Mouse (Mus musculus): Measurements from ENCODE around the gene Taf3. TPM values are rescaled to one million over a fixed set of nuclear protein-coding genes. Genes with fewer than 3 reads are reported as not detected.

The Taf3 gene
- total and polyA plus RNA-seq, 3 experiments: 3.1 to 13.4 (median 6.0) TPM

DNA sequence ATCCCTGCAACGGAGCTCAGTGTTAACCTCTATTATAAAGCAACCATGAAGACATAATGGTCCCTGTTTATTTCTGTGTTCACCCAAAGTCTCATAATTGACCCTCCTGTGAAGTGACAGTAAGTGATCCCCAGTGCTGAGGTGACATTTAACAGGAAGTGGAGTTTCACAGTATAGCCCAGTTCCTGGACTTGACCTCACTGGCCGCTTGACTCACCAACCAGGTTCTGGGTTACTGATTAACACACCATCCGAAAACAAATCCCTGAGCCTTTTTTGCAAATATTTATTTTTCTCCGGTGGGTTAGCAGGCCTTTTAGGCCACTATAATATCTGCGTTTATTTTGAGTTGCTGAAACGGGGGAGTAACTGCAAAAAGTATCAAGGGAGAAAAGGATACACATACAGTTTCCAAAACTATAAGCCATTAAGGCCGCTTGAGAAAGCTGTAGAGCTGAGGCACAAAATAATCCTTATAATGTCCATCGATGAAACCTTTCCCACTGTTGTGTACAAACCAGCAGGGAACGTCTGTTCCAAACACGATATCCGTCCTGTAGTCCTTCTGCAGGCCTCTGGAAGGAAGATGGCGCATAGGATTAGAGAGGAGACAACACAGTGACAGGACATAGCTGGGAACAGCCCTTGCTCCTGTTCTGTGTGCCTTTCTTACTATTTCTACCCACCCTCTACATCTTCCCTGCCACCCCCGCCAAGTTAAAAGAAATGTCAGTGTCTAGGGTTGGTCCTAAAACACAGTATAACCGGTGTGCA is 46.1 kb upstream of the Taf3 start:
- Histone ChIP-seq H3K4me3 (replicated peaks in 1 of 3; ENCODE audit: low read depth in 2 of 3, low read length in 2 of 3, poor library complexity in 1 of 3) (no peak overlapping the region), H3K4me2 (ENCODE audit: insufficient read depth, low read depth, poor library complexity, severe bottlenecking) (no peak overlapping the region), H3K9me3 (replicated peaks; ENCODE audit: low read length) (no peaks in the 10 kb centered on the region), H3K9ac (ENCODE audit: insufficient read depth, low read depth) (no peak overlapping the region), H3K27ac (ENCODE audit: insufficient read depth, low read depth) (no peak overlapping the region), H3K27me3 (replicated peaks) (no peaks in the 10 kb centered on the region), H3K36me3 (replicated peaks in 1 of 2; ENCODE audit: control insufficient read depth in 1 of 2, insufficient read depth in 1 of 2, low read length in 1 of 2) (peaks cover 24 to 48% of the 10 kb centered on the region in 2 experiments), H3K4me1 (ENCODE audit: control insufficient read depth in 1 of 2, insufficient read depth in 2 of 2) (peaks cover 0 to 4% of the 10 kb centered on the region in 2 experiments; a peak in 1 of 4 replicates), H3K79me2 (replicated peaks; ENCODE audit: control insufficient read depth, extremely low read depth, insufficient read depth, poor library complexity, severe bottlenecking) (no peaks in the 10 kb centered on the region)
- no peak for DNase-seq (ENCODE audit: extremely low read depth)
- in situ Hi-C loops (cut with MboI; ENCODE audit: low pct_ligation_motif_present, low pct_unique_long_range_greater_than_20kb, low sequenced_read_pairs) (loop anchor here (5.0 kb wide), 1 partner anchor 198 kb away; no protein-coding TSS in a partner anchor), dilution Hi-C loops (cut with MboI; ENCODE audit: extremely low pct_ligation_motif_present, extremely low pct_unique_long_range_greater_than_20kb, low sequenced_read_pairs) (no loop called here)
- TF ChIP-seq POLR2A (IDR thresholded peaks at IDR 0.05; ENCODE audit: low read depth, low read length) (no peak), TBP (conservative IDR thresholded peaks at IDR 0.05; ENCODE audit: low read depth, low read length) (no peak), NRF1 (IDR thresholded peaks at IDR 0.05; ENCODE audit: low read depth, low read length) (no peak)

- TF ChIP-seq IRF4 (IDR thresholded peaks at IDR 0.05; ENCODE audit: low read depth, low read length) (no peak), JUND (conservative IDR thresholded peaks at IDR 0.05; ENCODE audit: low read depth, low read length) (no peak), MAX (IDR thresholded peaks at IDR 0.05; ENCODE audit: low read length) (no peak), HCFC1 (IDR thresholded peaks at IDR 0.05; ENCODE audit: low read depth, low read length) (no peak), MAZ (IDR thresholded peaks at IDR 0.05; ENCODE audit: low read depth, low read length) (no peak), MAFK (IDR thresholded peaks at IDR 0.05; ENCODE audit: insufficient replicate concordance, low read length) (no peak), USF2 (conservative IDR thresholded peaks at IDR 0.05; ENCODE audit: low read depth, low read length) (no peak), RAD21 (IDR thresholded peaks at IDR 0.05; ENCODE audit: low read depth, low read length) (no peak), CTCF (conservative IDR thresholded peaks at IDR 0.05 in 1 of 2, IDR thresholded peaks at IDR 0.05 in 1 of 2; ENCODE audit: low read depth in 2 of 2, low read length in 2 of 2) (no peak), ZKSCAN1 (IDR thresholded peaks at IDR 0.05; ENCODE audit: borderline replicate concordance, low read depth, low read length) (no peak), TCF12 (IDR thresholded peaks at IDR 0.05; ENCODE audit: low read depth, low read length) (no peak), CHD1 (IDR thresholded peaks at IDR 0.05; ENCODE audit: low read depth, low read length) (no peak), GABPA (IDR thresholded peaks at IDR 0.05; ENCODE audit: insufficient replicate concordance, low read depth, low read length) (no peak), JUN (IDR thresholded peaks at IDR 0.05; ENCODE audit: insufficient read depth, low read depth, low read length) (no peak), ZNF384 (IDR thresholded peaks at IDR 0.05; ENCODE audit: low read depth, low read length) (no peak), KAT2A (IDR thresholded peaks at IDR 0.05; ENCODE audit: insufficient replicate concordance, low read length) (no peak), ELF1 (IDR thresholded peaks at IDR 0.05; ENCODE audit: low read depth, low read length) (no peak), MEF2A (IDR thresholded peaks at IDR 0.05; ENCODE audit: borderline replicate concordance, low read depth, low read length) (no peak), USF1 (IDR thresholded peaks at IDR 0.05; ENCODE audit: low read depth, low read length) (no peak), NELFE (IDR thresholded peaks at IDR 0.05; ENCODE audit: low read depth, low read length) (no peak)
- Histone ChIP-seq H3K79me2 (replicated peaks; ENCODE audit: control insufficient read depth, extremely low read depth, insufficient read depth, poor library complexity, severe bottlenecking) (peaks cover 29% of the 10 kb centered on the region), H3K4me3 (replicated peaks in 1 of 3; ENCODE audit: low read depth in 2 of 3, low read length in 2 of 3, poor library complexity in 1 of 3) (no peak overlapping the region), H3K27ac (ENCODE audit: insufficient read depth, low read depth) (no peak overlapping the region), H3K9ac (ENCODE audit: insufficient read depth, low read depth) (no peak overlapping the region), H3K36me3 (replicated peaks in 1 of 2; ENCODE audit: control insufficient read depth in 1 of 2, insufficient read depth in 1 of 2, low read length in 1 of 2) (peaks cover 67 to 89% of the 10 kb centered on the region in 2 experiments), H3K9me3 (replicated peaks; ENCODE audit: low read length) (no peaks in the 10 kb centered on the region), H3K4me2 (ENCODE audit: insufficient read depth, low read depth, poor library complexity, severe bottlenecking) (no peak overlapping the region), H3K27me3 (replicated peaks) (no peaks in the 10 kb centered on the region), H3K4me1 (ENCODE audit: control insufficient read depth in 1 of 2, insufficient read depth in 2 of 2) (peaks cover 8 to 10% of the 10 kb centered on the region in 2 experiments)
- in situ Hi-C loops (cut with MboI; ENCODE audit: low pct_ligation_motif_present, low pct_unique_long_range_greater_than_20kb, low sequenced_read_pairs): no loop called here
- no peak for DNase-seq (ENCODE audit: extremely low read depth)
- dilution Hi-C loops (cut with MboI; ENCODE audit: extremely low pct_ligation_motif_present, extremely low pct_unique_long_range_greater_than_20kb, low sequenced_read_pairs): no loop called here
Observed at GRCm38 (mm10) chr2:10087256-10087850, 39.0 kb upstream of the Taf3 start.
